Mouse (Mus musculus) intestine, postnatal 0 days (tissue): Measurements from ENCODE around the gene Taf1c. TPM values are rescaled to one million over a fixed set of nuclear protein-coding genes. Genes with fewer than 3 reads are reported as not detected.
A peak's percentile ranks its signal among the peaks of the same experiment; 100 is the strongest.

Source experiments
- ATAC-seq: fragments of 200-750 bp; cut with Nextera tagmentation; 2 replicates; pipeline ENCODE4 v1.8.0; 2017; ENCODE audit warnings: mild to moderate bottlenecking, moderate TSS enrichment, moderate library complexity
- H3K27ac ChIP-seq: fragments of 300-500 bp; sonication (generic); 2 replicates; pipeline ENCODE4 v1.5.1; 2014; ENCODE audit warnings: mild to moderate bottlenecking, low read depth, low read length, moderate library complexity
- H3K27me3 ChIP-seq: fragments of 300-500 bp; sonication (generic); replicated peaks from 2 replicates; pipeline ENCODE4 v1.6.1; 2014; ENCODE audit warnings: low read length, mixed read lengths; ENCODE audit not compliant: control insufficient read depth, insufficient read depth
- H3K36me3 ChIP-seq: fragments of 300-500 bp; sonication (generic); 2 replicates; pipeline ENCODE4 v1.6.1; 2014; ENCODE audit warnings: mild to moderate bottlenecking, moderate library complexity; ENCODE audit not compliant: control insufficient read depth, insufficient read depth
- H3K4me1 ChIP-seq: fragments of 300-500 bp; sonication (generic); replicated peaks from 2 replicates; pipeline ENCODE4 v1.6.1; 2014; ENCODE audit warnings: antibody characterized with exemption, low read length, mixed read lengths; ENCODE audit not compliant: control insufficient read depth, insufficient read depth
- H3K4me2 ChIP-seq: fragments of 300-500 bp; sonication (generic); replicated peaks from 2 replicates; pipeline ENCODE4 v1.6.1; 2014; ENCODE audit warnings: low read depth, mild to moderate bottlenecking, moderate library complexity
- H3K4me3 ChIP-seq: fragments of 300-500 bp; sonication (generic); 2 replicates; pipeline ENCODE4 v1.5.1; 2014; ENCODE audit warnings: low read depth, low read length
- H3K9ac ChIP-seq: fragments of 300-500 bp; sonication (generic); 2 replicates; pipeline ENCODE4 v1.6.1; 2014; ENCODE audit warnings: mild to moderate bottlenecking, low read depth, low read length
- H3K9me3 ChIP-seq: fragments of 300-500 bp; sonication (generic); 2 replicates; pipeline ENCODE4 v1.6.1; 2016; ENCODE audit warnings: mixed run types; ENCODE audit not compliant: control insufficient read depth
- CTCF ChIP-seq: sonication (generic); IDR thresholded peaks from 2 replicates; pipeline ENCODE4 v1.5.1; 2016; ENCODE audit warnings: low read depth, mild to moderate bottlenecking, control low read depth, antibody characterized with exemption, moderate library complexity
- WGBS: fragments of 180-500 bp; shearing (Covaris S2); extraction: QIAGEN DNeasy Blood & Tissue Kit; methylation state at CpG from one replicate; pipeline ENCODE4 v1.1.7; 2014; 5-methylcytosine and 5-hydroxymethylcytosine counted together
- polyA plus RNA-seq: library from polyadenylated mRNA; unstranded; fragments of >200 nt; fragmentation: Nextera tagmentation; extraction: Ambion mirVana; gene quantifications from 2 replicates; pipeline ENCODE4 v1.2.1, GENCODE M21; 2015

Taf1c gene
- polyA plus RNA-seq, 1 experiment from 2014 or later = 5.0 TPM

DNA sequence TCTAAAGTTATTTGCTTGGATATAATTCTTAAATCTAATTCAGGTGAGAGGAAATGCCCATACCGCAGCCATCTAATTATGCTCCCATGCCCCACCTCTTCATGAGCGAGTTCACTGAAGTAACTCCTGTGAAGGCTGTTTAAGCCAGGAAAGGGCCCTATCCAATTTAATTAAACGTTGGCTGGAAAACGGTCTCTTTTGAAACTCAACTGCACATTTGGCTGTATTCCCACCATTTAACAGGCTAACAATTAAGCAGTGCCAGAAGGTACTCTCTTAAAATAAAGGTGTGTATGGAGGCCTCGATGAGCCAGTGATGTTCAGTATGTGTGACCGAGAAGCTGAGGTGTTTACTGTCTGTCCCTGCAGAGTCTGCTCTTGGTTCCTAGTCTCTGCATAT is 49.2 kb downstream of the Taf1c start:
- Histone ChIP-seq H3K36me3 (peaks cover 5% of the 10 kb centered on the region; the same call in 1 of the 2 replicates), H3K27me3 (no peaks in the 10 kb centered on the region), H3K4me2 (peak overlapping the region; percentile 7; the same call in 1 of the 2 replicates), H3K9ac (no peak overlapping the region), H3K27ac (peak overlapping the region; percentile 57; the same call in 1 of the 2 replicates), H3K9me3 (no peaks in the 10 kb centered on the region), H3K4me1 (peaks cover 10% of the 10 kb centered on the region), H3K4me3 (no peak overlapping the region)
- WGBS = 75% methylated on average over 6 of the region's 6 CpGs
- no peak for TF ChIP-seq CTCF
- no peak for ATAC-seq

GRCm38 (mm10) chr8:119552967-119553366 is 52.1 kb downstream of the Taf1c start:
- no peaks in the 10 kb centered on the region for H3K27me3 ChIP-seq
- TF ChIP-seq CTCF = no peak
- no peak overlapping the region for H3K4me3 ChIP-seq
- ATAC-seq = no peak
- H3K4me1 ChIP-seq = peaks cover 14% of the 10 kb centered on the region
- no peaks in the 10 kb centered on the region for H3K9me3 ChIP-seq
- 0 out of 2 replicates have a peak, but pooled peaks cover 5% of the 10 kb centered on the region for H3K36me3 ChIP-seq
- H3K9ac ChIP-seq = no peak overlapping the region
- H3K4me2 ChIP-seq = no peak overlapping the region; the same call in 1 of the 2 replicates
- 60% methylated on average over 2 of the region's 2 CpGs for WGBS
- H3K27ac ChIP-seq = no peak overlapping the region

- no peak overlapping the region for H3K4me3 ChIP-seq
- peaks cover 31% of the 10 kb centered on the region for H3K36me3 ChIP-seq
- H3K27me3 ChIP-seq = no peaks in the 10 kb centered on the region
- no peak for TF ChIP-seq CTCF
- H3K9me3 ChIP-seq = no peaks in the 10 kb centered on the region
- no peak for ATAC-seq
- H3K9ac ChIP-seq = no peak overlapping the region
- no peak overlapping the region for H3K4me2 ChIP-seq
- H3K27ac ChIP-seq = peak overlapping the region; percentile 47; the same call in 1 of the 2 replicates
- peaks cover 6% of the 10 kb centered on the region for H3K4me1 ChIP-seq
- 59% methylated on average over 7 of the region's 7 CpGs for WGBS
These were observed 56.4 kb downstream of the Taf1c start for GRCm38 (mm10) chr8:119548560-119549113.

Other genes with a start within 250 kb of the Taf1c start
- gene Mlycd, start 210.3 kb downstream of the Taf1c start, polyA plus RNA-seq = 29.0 and 29.4 TPM in 2 replicates
- gene Osgin1, start 171.1 kb downstream of the Taf1c start, polyA plus RNA-seq = 17.7 and 19.6 TPM in 2 replicates
- gene Necab2, start 158.5 kb downstream of the Taf1c start, polyA plus RNA-seq = 1.0 and 1.3 TPM in 2 replicates
- 0.07 and 0.18 TPM in 2 replicates for gene Slc38a8, start 103.5 kb downstream of the Taf1c start, polyA plus RNA-seq
- 32.8 and 33.3 TPM in 2 replicates for gene Mbtps1, start 46.5 kb downstream of the Taf1c start, polyA plus RNA-seq
- 21.6 and 21.8 TPM in 2 replicates for gene Hsdl1, start 30.0 kb downstream of the Taf1c start, polyA plus RNA-seq
- gene Dnaaf1, start 30.0 kb downstream of the Taf1c start, polyA plus RNA-seq = 3.6 and 4.2 TPM in 2 replicates
- 0.08 and 0.17 TPM in 2 replicates for gene Adad2, start 7.5 kb upstream of the Taf1c start, polyA plus RNA-seq
- gene Kcng4, start 30.5 kb upstream of the Taf1c start, polyA plus RNA-seq = 0.34 and 0.51 TPM in 2 replicates
- gene Wfdc1, start 61.1 kb upstream of the Taf1c start, polyA plus RNA-seq = 15.5 and 15.6 TPM in 2 replicates
- 2.3 and 2.4 TPM in 2 replicates for gene Atp2c2, start 94.8 kb upstream of the Taf1c start, polyA plus RNA-seq
- gene Tldc1, start 173.2 kb upstream of the Taf1c start, polyA plus RNA-seq = 7.7 and 8.4 TPM in 2 replicates
- 166 and 169 TPM in 2 replicates for gene Cotl1, start 235.3 kb upstream of the Taf1c start, polyA plus RNA-seq